Mouse (Mus musculus) lung, postnatal 36 days (tissue): ENCODE measurements around the gene Tfeb.

Source experiments
- DNase-seq: peaks from one replicate; pipeline ENCODE4 v3.0.0; 2022; ENCODE audit warnings: mixed read lengths

The Tfeb gene

GRCm38 (mm10) chr17:47712889-47713571, 23.8 kb upstream of the Tfeb start:
- no peak for DNase-seq

GRCm38 (mm10) chr17:47715037-47715436, 21.8 kb upstream of the Tfeb start:
- DNase-seq, result no peak

- DNase-seq, result no peak
Measured at GRCm38 (mm10) chr17:47721183-47721582, 15.6 kb upstream of the Tfeb start.

GRCm38 (mm10) chr17:47726566-47726965, 10.3 kb upstream of the Tfeb start, which contains the start of gene Pgc:
TSS of gene Pgc (plus strand) at chr17:47726842.
- no peak for DNase-seq

- peak; percentile 59 for DNase-seq
Measured at GRCm38 (mm10) chr17:47730633-47731575, 5.9 kb upstream of the Tfeb start.

GRCm38 (mm10) chr17:47735553-47736100, 1.2 kb upstream of the Tfeb start:
- no peak for DNase-seq

GRCm38 (mm10) chr17:47737271-47738065, 638 bp downstream of the Tfeb start:
- peak; percentile 97 for DNase-seq

GRCm38 (mm10) chr17:47738066-47738878, 1.4 kb downstream of the Tfeb start:
- peak; percentile 56 for DNase-seq

- peak; percentile 54 for DNase-seq
Measured at GRCm38 (mm10) chr17:47738879-47739798, 2.3 kb downstream of the Tfeb start.

GRCm38 (mm10) chr17:47740186-47740585, 3.4 kb downstream of the Tfeb start:
- DNase-seq, result no peak

GRCm38 (mm10) chr17:47742991-47743734, 6.3 kb downstream of the Tfeb start:
- DNase-seq, result peak; percentile 51

GRCm38 (mm10) chr17:47744086-47744485, 7.3 kb downstream of the Tfeb start:
- DNase-seq, result no peak

- peak; percentile 55 for DNase-seq
Measured at GRCm38 (mm10) chr17:47744746-47745368, 8.0 kb downstream of the Tfeb start.

- peak; percentile 73 for DNase-seq
Measured at GRCm38 (mm10) chr17:47748791-47749553, 12.1 kb downstream of the Tfeb start.

- DNase-seq, result no peak
Measured at GRCm38 (mm10) chr17:47749626-47750025, 12.8 kb downstream of the Tfeb start.

GRCm38 (mm10) chr17:47750101-47750500, 13.3 kb downstream of the Tfeb start:
- no peak for DNase-seq

- DNase-seq, result no peak
Measured at GRCm38 (mm10) chr17:47751811-47752210, 15.0 kb downstream of the Tfeb start.

GRCm38 (mm10) chr17:47753130-47753775, 16.4 kb downstream of the Tfeb start:
- DNase-seq, result no peak
